Comparison of ENCODE assay signal across 9 mouse cellular contexts in genomic region chr2:35610168-35610951, GRCm38 (mm10). TPM values are rescaled to one million over a fixed set of nuclear protein-coding genes. Genes with fewer than 3 reads are reported as not detected.
DNase-seq lines count a peak whose midpoint lies in the region; ATAC-seq lines count a peak whose summit lies in the region.
"Had no signal": no experiment of that assay in that cellular context is flagged by ENCODE, and none has a peak within 500 bp of the region (broad histone marks: within the 10 kb centered on the region; RNA-seq: fewer than 3 reads in every experiment).

No protein-coding gene starts in this region.

- H3K4me2 ChIP-seq in heart, embryonic 12.5 days = peak overlapping the region; percentile 44
- peak overlapping the region; percentile 38 for H3K4me2 ChIP-seq in heart, embryonic 13.5 days
- H3K4me2 ChIP-seq in limb, embryonic 11.5 days (ENCODE audit: low read depth, severe bottlenecking) = peak overlapping the region; percentile 35

- H3K4me3 ChIP-seq in heart, embryonic 12.5 days = no peak overlapping the region
- no peak overlapping the region for H3K4me3 ChIP-seq in heart, embryonic 13.5 days
- no peak overlapping the region for H3K4me3 ChIP-seq in limb, embryonic 11.5 days (ENCODE audit: low read depth, low read length)

- intact Hi-C loops in heart, postnatal 25 days (cut with DNase I) = loop anchor here (2.0 kb wide), 1 partner anchor 16 kb away; no protein-coding TSS in a partner anchor

- no peaks in the 10 kb centered on the region for H3K9me3 ChIP-seq in heart, embryonic 12.5 days (replicated peaks)
- no peaks in the 10 kb centered on the region for H3K9me3 ChIP-seq in heart, embryonic 13.5 days
- no peaks in the 10 kb centered on the region for H3K9me3 ChIP-seq in limb, embryonic 11.5 days (ENCODE audit: control insufficient read depth, low read length)

- H3K27ac ChIP-seq in heart, embryonic 12.5 days (ENCODE audit: poor library complexity, severe bottlenecking) = peak overlapping the region; percentile 77; the same call in 1 of the 2 replicates
- H3K27ac ChIP-seq in heart, embryonic 13.5 days (replicated peaks) = peak overlapping the region; percentile 77
- H3K27ac ChIP-seq in limb, embryonic 11.5 days (replicated peaks; ENCODE audit: low read depth, low read length) = no peak overlapping the region
- H3K27ac ChIP-seq: kidney, postnatal 0 days had no signal

- H3K27me3 ChIP-seq in heart, embryonic 12.5 days (replicated peaks) = no peaks in the 10 kb centered on the region
- H3K27me3 ChIP-seq in heart, embryonic 13.5 days (replicated peaks) = no peaks in the 10 kb centered on the region
- no peaks in the 10 kb centered on the region for H3K27me3 ChIP-seq in limb, embryonic 11.5 days (ENCODE audit: control insufficient read depth, insufficient read depth, low read length)

- no peak for DNase-seq in heart, postnatal 25 days (ENCODE audit: low spot score)
- peak; percentile 31 to 46 for DNase-seq in cerebellum, postnatal 10 days
- DNase-seq in limb, embryonic 11.5 days (ENCODE audit: low spot score) = peak; percentile 38
- peak; percentile 74 to 75 for DNase-seq in right cerebral cortex, postnatal 10 days (ENCODE audit: low spot score in 2 of 2)
- no peak for DNase-seq in adrenal gland, postnatal 25 days
- no peak for DNase-seq in adrenal gland, postnatal 36 days

- 15% methylated on average over 11 of the region's 11 CpGs for WGBS in heart, embryonic 12.5 days
- WGBS in heart, embryonic 13.5 days = 12% methylated on average over 11 of the region's 11 CpGs
- WGBS in limb, embryonic 11.5 days = 7% methylated on average over 11 of the region's 11 CpGs

- H3K9ac ChIP-seq in heart, embryonic 12.5 days = peak overlapping the region; percentile 62
- H3K9ac ChIP-seq in heart, embryonic 13.5 days = peak overlapping the region; percentile 66
- H3K9ac ChIP-seq in limb, embryonic 11.5 days (ENCODE audit: low read length) = no peak overlapping the region

- no peaks in the 10 kb centered on the region for H3K36me3 ChIP-seq in heart, embryonic 12.5 days
- no peaks in the 10 kb centered on the region for H3K36me3 ChIP-seq in heart, embryonic 13.5 days
- no peaks in the 10 kb centered on the region for H3K36me3 ChIP-seq in limb, embryonic 11.5 days (ENCODE audit: control insufficient read depth, insufficient read depth, low read length)

- no peak for ATAC-seq in heart, embryonic 12.5 days (ENCODE audit: insufficient number of reproducible peaks, low FRiP score)
- ATAC-seq in heart, embryonic 13.5 days (ENCODE audit: extremely low read depth, insufficient number of reproducible peaks, low FRiP score, low TSS enrichment) = no peak
- ATAC-seq in limb, embryonic 11.5 days (ENCODE audit: insufficient number of reproducible peaks, low FRiP score, low TSS enrichment, low read depth) = no peak; the same call in 1 of the 2 replicates

- H3K4me1 ChIP-seq in heart, embryonic 12.5 days (replicated peaks) = peaks cover 99% of the 10 kb centered on the region
- peaks cover 99% of the 10 kb centered on the region for H3K4me1 ChIP-seq in heart, embryonic 13.5 days
- H3K4me1 ChIP-seq in limb, embryonic 11.5 days (ENCODE audit: control insufficient read depth, insufficient read depth, low read length) = peaks cover 18% of the 10 kb centered on the region

RNA-seq across cellular contexts. Expression of gene Dab2ip, which starts 52.3 kb away (rescaled TPM):
- 55.6 and 62.5 TPM in 2 replicates for polyA plus RNA-seq in heart, embryonic 12.5 days (2016; fragmentation: Nextera tagmentation; extraction: Ambion mirVana)
- total RNA-seq in heart, postnatal 25 days (2021) = 10 to 100 TPM; 46.0 to 52.1 TPM
- 40.0 and 48.9 TPM in 2 replicates for polyA plus RNA-seq in heart, embryonic 13.5 days (2015; fragmentation: Nextera tagmentation; extraction: Ambion mirVana)
- polyA plus RNA-seq in limb, embryonic 11.5 days (2014; fragmentation: Nextera tagmentation; extraction: Ambion mirVana) = 53.9 and 56.4 TPM in 2 replicates
- 96.1 and 137 TPM in 2 replicates for total RNA-seq in adrenal gland, postnatal 25 days (2021)
- total RNA-seq in adrenal gland, postnatal 36 days (2021) = 100 to 1,000 TPM in 1 of 2 experiments, 10 to 100 TPM in 1; 65.0 to 103 TPM

Comparison
In these comparisons a context has a peak if more than half of its experiments do, and no peak if none do; other contexts are left out.
1. DNase-seq: peak in cerebellum, postnatal 10 days (2 of 2), limb, embryonic 11.5 days (single experiment) and right cerebral cortex, postnatal 10 days (2 of 2); none in heart, postnatal 25 days (single experiment), adrenal gland, postnatal 25 days (single experiment) and adrenal gland, postnatal 36 days (0 of 2).
2. Peak in every context shown above with its lines, with median percentiles within 50 percentile points of each other: H3K4me2 ChIP-seq.